Mouse (Mus musculus): ENCODE results near the gene Gatad2b.
"Not testable (repeated sequence)": the region's sequence is repeated elsewhere in the genome, so short reads cannot be mapped to it uniquely, and the experiment has no call there.

Gene Gatad2b

DNA sequence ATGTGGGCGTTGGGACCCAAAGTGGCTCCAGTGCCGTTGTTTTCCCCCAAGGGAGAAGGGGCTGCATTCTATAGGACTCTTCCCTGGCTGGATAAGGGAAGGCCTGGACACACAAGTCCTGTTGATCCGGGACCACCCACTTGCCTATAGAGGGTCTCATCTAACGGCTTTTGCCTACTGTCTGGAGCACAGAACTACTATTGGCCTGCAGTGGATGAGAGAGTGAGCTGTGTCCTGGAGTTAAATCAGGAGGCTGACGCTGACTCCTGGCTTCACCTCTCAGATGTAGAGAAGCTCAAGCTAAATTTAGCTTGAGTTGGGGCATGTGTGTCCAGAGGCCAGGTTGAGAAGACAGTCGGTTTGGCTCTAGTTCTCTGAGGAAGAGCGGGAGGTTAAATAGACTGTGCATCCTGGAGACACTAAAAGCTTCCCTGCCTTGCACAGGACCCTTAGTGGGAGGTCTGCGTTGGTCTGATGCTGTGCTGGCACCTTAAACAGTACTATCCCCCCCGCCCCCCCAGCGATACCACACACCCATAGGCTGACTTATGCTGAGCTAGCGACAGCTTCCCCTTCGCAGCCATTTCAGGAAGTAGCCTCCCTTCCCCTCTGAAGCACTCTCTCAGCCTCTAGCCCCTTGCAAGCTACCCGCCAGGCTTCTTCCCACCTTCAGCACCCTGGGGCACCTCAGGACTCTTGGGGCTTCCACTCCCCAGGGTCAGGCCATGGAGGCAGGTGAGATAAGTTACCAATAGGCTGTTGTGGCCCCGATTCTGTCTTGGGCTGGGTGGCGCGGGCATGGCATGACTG, 26.8 kb upstream of the Gatad2b start:
- peak in 1 of 2 experiments; percentile 70 for DNase-seq (ENCODE audit: low read depth in 1 of 2, low spot score in 2 of 2)

DNA sequence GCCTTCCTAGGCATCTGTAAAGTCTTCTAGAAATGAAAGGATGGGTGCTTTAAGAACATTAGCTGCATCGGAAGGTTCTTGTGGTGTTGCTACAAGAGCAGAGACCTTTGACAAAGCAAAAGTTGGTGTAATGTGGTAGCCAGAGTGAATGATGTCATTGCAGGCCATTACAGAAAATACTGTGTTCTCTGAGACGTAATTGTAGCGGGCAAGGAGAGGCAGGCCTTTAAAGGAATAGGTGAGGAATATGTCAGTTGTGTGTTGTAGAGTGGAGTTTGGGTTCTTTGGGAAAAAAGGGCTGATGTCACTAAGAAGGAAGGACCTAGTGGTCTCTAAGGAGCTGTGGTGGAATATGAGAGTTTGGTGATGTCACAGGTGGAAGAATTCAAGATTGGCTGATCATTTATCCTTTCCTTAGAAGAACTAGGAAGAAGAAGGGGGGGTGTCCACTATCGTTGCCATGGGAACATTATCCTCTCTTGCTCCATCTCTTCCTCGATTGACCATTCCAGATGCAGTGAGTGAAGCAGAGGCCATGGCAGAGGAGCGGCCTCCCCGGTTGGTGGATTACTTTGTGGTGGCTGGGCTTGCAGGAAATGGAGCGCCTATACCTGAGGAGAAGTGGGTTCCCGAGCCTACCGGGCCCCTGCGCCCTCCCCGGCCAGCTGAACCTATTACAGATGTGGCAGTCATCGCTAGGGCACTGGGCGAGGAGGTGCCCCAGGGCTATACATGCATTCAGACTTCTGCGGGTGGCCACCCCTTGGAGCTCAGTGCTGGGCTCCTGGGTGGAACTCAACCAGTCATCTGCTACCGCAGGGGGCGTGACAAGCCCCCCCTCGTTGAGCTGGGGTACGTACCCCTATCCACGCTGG, 25.8 kb upstream of the Gatad2b start:
- DNase-seq (ENCODE audit: low read depth in 1 of 2, low spot score in 2 of 2), result no peak

DNA sequence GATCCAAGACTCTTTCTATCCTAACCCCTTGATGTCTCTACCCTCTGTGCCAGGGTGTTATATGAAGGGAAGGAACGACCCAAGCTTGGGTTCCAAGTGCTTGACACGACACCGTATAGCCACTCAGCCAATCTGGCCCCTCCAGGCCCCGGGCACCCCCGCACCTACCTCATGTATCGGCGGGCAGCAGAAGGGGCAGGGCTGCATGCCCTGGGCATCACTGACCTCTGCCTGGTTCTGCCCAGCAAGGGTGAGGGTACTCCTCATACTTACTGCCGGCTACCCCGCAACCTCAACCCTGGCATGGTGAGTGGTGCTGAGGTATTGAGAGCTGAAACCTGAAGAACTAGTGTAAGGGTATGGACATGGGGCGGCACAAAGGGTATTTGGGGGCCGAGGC, 24.8 kb upstream of the Gatad2b start:
- DNase-seq (ENCODE audit: low read depth in 1 of 2, low spot score in 2 of 2), result no peak

DNA sequence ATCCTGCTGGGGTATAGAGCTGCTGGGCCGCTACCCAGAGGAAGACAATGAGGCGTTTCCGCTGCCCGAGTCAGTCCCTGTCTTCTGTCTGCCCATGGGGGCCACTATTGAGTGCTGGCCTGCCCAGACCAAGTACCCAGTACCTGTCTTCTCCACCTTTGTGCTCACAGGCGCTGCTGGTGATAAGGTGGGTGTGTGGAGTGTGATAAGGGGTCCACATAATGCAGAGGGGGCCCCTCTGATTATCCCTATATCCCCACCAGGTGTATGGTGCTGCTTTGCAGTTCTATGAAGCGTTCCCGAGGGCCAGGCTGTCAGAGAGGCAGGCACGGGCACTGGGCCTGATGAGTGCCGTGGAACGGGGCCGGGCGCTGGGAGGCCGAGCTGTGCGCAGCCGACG, 24.0 kb upstream of the Gatad2b start:
- no peak for DNase-seq (ENCODE audit: low read depth in 1 of 2, low spot score in 2 of 2)

DNA sequence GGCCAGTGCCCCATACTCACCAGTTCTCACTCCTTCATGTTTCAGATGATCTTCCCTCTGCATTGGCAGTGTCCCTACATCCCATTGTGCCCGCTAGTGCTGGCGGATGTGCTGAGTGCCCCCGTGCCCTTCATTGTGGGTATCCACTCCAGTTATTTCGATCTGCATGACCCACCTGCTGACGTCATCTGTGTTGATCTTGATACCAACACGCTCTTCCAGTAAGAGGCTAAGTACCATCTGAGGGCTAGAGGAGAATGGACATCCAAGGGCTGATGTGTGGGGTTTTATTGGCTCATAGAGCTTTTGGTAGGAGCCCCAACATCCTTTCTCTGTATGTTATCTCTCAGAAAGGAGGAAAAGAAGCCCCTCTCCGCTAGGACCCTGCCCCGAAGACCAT, 22.2 kb upstream of the Gatad2b start:
- no peak for DNase-seq (ENCODE audit: low read depth in 1 of 2, low spot score in 2 of 2)

DNA sequence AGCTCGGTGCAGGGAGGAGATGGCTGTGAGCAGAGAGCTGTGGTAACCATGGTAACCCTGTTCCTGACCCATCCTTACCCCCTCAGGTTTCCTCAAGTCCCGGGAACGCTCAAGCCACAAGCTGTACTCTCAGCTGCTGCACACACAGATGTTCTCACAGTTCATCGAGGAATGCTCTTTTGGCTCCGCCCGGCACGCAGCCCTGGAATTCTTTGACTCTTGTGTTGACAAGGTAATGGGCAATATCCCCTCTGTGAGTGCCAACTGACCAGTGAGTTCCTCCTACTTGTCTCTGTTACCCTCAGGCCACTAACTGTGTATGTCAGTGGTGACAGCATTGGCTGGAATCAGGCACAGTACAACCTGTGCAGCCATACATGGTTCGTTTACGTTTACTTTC, 20.8 kb upstream of the Gatad2b start:
- DNase-seq (ENCODE audit: low read depth in 1 of 2, low spot score in 2 of 2), result no peak

DNA sequence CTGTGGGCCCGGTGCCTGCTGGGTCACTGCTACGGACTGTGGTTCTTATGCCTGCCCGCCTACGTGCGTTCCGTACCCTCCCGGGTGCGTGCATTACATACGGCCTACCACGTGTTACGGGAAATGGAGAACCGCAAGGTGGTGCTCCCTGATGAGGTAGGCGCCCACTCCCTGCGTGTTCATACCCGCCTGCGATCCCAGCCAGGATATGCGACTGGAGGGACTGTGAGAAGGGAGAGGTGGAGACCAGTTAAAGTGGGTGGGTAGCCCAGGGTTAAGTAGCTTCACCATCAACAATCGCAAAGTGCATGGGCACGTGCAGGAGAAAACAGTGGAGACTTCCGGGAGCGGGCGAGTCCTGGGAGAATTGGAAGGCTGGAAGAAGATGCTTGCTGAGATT, 19.1 kb upstream of the Gatad2b start:
- DNase-seq (ENCODE audit: low read depth in 1 of 2, low spot score in 2 of 2), result no peak

DNA sequence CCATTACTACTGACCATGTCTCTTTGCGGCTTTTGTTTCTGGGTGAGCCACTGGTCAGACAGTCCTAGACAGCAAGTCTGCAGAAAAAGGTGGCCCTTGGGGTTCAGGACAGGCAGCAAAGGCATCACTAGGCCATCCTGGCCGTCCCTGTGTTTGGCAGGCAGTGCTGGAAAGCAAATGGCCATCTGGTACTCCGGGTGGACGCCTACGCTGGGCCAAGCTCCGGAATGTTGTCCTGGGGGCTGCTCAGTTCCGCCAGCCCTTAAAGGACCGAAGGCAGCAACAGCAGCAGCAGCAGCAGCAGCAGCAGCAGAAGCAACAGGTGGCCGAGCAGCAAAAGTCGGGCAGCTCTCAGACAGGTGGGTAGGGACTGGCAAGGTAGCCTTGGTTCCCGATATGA, 17.7 kb upstream of the Gatad2b start:
- no peak for DNase-seq (ENCODE audit: low read depth in 1 of 2, low spot score in 2 of 2)

DNA sequence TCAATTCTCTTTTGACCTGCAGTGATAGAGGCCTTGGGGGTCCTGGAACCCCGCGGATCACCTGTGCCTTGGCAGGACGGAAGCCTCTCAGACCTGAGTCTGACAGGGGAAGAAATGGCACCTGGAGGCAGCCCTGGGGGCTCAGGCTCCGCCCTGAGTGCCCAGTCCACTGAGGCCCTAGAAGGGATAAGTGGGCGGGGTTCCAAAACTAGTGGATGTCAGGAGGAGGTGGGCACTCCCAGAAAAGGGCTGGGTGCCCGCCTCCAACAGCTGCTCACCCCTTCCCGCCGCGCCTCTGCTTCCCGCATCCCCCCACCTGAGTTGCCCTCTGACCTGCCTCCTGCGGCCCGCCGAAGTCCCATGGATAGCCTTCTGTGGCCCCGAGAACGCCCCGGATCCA, 16.1 kb upstream of the Gatad2b start:
- DNase-seq (ENCODE audit: low read depth in 1 of 2, low spot score in 2 of 2), result no peak

DNA sequence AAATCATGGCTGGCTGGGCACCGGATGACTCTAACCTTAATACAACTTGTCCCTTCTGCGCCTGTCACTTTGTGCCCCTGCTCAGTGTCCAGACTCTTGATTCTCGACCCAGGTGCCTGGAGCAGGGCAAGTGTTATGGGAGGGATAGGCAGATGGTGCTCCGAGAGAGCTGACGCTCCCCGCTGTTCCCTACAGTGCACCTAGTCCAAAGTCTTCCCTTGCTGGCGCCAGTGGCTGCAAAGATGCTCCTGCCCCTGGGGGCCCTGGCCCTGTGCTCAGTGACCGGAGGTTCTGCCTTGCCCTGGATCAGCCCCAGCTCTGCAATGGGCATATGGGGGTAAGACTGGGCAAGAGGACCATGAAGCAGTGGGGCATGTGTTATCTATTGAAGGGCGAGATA, 15.2 kb upstream of the Gatad2b start:
- no peak for DNase-seq (ENCODE audit: low read depth in 1 of 2, low spot score in 2 of 2)

DNA sequence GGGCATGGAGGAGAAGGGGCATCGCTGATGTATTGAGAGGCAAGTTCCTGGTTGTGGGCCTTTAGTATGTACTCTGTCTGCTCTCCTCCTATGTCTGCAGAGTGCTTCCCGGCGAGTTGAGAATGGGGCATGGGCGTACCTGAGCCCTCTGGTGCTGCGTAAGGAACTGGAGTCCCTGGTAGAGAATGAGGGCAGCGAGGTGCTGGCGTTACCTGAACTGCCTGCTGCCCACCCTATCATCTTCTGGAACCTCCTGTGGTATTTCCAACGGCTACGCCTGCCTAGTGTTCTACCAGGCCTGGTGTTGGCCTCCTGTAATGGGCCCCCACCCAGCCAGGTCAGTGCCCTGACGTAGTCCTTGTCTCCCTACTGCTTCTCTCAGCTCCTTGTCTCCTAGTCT, 14.8 kb upstream of the Gatad2b start:
- DNase-seq (ENCODE audit: low read depth in 1 of 2, low spot score in 2 of 2), result no peak

DNA sequence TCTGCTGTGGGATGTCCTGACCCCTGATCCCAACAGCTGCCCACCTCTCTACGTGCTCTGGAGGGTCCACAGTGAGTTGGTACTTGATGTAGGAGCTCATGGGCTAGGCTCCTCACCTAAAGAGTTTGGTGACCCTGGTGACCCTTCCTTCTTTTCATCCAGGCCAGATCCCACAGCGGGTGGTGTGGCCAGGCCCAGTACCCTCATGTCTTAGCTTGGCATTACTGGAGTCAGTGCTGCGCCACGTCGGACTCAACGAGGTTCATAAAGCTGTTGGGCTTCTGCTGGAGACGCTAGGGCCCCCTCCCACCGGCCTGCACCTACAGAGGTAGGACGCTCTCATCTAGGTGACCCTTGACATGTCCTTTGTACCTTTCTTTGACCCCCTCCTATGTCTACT, 13.8 kb upstream of the Gatad2b start:
- DNase-seq (ENCODE audit: low read depth in 1 of 2, low spot score in 2 of 2), result no peak

DNA sequence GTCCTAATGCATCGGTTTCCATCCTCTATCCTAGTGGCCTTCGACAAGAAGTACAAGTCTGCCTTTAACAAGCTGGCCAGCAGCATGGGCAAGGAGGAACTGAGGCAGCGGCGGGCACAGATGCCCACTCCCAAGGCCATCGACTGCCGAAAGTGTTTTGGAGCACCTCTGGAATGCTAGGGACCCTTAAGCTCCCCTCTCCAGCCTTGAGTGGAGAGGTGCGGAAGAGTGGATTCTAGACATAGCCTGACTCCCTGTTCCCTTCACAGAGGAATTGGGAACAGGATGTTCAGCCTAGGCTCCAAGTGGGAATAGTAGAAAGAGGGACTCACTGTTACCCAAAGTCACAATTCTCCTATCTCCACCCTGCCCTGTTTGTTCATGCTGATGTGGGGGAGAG, 13.2 kb upstream of the Gatad2b start:
- DNase-seq (ENCODE audit: low read depth in 1 of 2, low spot score in 2 of 2), result no peak

DNA sequence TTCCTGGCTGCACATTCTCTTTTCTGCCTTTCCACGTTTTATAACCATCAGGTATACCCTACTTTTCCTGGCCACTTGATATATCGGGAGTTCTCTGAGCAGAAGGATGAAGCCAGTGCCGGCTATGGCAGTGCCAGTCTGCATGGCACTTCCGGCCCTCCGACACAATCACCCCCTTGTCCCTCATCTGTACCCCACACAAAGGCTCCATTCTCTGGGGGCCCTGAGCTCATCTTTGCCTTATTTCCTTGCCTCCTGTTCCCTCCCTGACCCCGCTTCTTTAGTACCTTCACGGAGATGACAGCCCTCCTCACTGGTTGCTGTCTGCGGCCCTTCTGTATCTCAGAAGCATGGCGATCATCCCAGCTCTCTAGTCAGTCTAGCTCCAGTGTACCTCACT, 12.3 kb upstream of the Gatad2b start:
- DNase-seq (ENCODE audit: low read depth in 1 of 2, low spot score in 2 of 2), result no peak

DNA sequence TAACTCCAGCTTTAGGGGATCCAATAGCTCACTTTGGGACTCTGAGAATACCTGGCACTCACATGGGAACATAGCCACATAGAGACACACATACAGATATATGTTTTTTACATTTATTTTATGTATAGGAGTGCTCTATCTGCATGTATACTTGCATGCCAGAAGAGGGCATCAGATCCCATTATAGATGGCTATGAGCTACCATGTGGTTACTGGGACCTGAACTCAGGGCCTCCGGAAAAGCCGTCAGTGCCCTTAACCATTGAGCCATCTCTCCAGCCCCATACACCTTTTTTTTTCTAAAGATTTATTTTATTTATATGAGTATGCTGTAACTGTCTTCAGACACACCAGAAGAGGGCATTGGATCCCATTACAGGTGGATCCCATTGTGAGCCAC, 8.8 kb upstream of the Gatad2b start:
- DNase-seq (ENCODE audit: low read depth in 1 of 2, low spot score in 2 of 2), result no peak

DNA sequence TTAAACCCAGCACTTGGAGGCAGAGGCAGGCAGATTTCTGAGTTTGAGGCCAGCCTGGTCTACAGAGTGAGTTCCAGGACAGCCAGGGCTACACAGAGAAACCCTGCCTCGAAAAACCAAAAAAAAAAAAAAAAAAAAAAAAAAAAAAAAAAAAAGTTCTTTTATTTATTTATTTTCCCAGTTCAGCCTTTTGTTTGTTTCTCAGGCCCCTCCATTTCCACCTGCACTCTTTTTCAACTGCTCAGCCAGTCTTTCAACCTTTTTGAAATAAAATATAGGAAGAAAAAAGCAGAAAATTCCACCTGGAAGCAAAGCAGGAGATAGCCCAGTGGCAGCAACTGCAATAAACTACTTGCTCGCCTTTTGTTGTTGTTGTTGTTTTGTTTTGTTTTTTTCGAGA, 3.6 kb upstream of the Gatad2b start:
- DNase-seq (ENCODE audit: low read depth in 1 of 2, low spot score in 2 of 2), result not testable (repeated sequence)

DNA sequence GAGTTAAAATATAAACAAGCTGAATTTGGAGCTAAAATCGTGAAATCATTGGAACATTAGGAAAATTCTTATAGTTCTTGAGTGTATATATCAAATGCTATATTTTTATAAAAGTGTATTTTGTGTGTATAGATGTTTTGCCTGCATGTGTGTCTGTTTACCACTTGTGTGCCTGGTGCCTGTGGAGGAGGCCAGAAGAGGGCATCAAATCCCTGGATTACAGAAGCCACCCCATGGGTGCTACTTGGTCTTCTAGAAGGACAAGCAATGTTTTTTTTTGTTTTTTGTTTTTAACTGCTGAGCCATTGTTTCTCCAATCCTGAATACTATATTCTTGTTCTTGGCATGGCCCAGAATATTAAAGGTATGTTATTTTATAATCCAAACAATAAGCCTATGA, 2.4 kb upstream of the Gatad2b start:
- DNase-seq (ENCODE audit: low read depth in 1 of 2, low spot score in 2 of 2), result no peak

DNA sequence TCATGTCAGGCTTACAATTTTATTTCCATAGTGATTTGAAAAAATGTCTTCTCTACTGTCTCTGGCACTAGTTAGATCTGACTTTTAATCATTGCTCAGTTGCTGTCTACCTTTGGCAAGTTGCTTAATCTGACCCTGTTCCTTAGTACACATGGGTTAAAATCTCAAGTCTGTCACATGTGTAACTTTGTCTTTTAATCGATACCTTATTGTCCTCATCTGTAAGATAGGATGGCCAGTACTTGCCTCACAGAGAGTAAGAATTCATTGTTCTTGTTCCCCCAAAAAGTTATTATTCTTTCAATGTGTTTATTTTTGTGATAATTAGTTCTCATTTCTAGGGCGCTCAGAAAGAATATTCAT, 1.0 kb upstream of the Gatad2b start:
- no peak for DNase-seq (ENCODE audit: low read depth in 1 of 2, low spot score in 2 of 2)

DNA sequence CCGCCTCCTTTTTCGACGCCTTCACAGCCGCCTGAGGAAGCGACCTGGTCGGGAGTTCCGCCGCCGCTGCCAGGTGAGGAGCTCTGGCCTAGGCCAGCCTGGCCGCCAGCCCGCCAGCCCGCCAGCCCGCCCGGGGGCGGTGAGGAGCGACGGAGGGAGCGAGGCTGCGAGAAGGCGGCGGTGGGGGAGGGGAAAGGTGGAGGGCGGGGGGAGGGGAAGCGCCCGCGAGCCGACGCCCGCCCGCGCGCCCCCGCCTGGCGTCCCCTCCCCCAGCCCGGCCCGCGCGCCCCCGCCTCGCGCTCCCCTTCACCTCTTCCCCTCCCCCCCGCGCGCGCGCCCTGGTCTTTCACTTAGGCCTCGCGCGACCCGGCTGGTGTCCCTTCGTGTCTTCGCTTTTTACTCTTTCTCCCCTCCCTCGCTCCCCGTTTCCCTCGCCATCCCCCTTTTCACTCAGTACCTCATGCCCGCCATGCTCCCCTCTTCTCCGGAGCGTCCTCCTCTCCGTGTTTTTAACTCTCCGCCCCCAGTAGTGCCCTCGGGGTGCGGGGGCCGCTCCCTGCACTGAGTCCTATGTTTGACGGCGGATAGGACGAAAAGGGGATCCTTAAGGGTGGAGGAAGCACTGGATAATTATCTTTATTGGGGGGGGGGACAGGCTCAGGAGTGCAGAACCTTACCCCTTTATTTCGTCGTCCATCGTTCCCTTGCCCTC, 530 bp downstream of the Gatad2b start:
- peak in 1 of 2 experiments; percentile 18 for DNase-seq (ENCODE audit: low read depth in 1 of 2, low spot score in 2 of 2)

DNA sequence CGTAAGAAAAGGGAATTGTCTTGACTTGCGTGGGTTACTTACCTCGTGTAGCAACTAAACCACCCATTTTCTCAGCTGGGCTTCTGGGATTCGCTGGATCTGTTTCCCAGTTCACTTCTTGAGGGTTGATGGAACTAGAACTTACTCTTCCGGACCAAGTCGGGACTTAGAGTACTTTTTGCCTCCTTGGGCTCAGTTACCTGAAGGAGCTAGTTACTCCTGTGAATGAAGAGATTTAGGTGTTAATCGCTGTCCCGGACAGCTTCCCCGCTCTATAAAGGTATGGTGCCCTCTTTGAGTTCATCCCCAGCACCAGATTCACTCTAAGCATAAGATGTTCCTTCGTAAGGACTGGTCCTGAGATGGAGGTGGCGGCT, 1.1 kb downstream of the Gatad2b start:
- no peak for DNase-seq (ENCODE audit: low read depth in 1 of 2, low spot score in 2 of 2)

DNA sequence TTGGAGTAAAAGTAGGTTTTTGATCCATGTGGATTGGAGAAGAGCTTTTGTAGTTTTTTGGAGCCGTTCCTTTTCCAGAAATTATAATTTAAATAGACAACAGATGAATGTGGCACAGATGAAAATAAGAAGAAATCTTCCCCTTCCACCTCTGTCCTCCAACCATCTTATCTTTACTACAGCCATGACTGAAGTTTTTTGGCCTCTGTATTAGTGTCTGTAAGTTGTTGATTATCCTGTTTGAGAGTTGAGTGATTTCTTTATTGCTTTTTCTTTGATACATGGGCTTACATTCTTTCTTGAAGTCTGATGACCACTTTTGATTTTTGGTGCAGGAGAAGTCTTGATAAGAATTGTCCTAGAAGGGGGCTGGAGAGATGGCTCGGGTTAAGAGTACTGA, 1.7 kb downstream of the Gatad2b start:
- no peak for DNase-seq (ENCODE audit: low read depth in 1 of 2, low spot score in 2 of 2)

DNA sequence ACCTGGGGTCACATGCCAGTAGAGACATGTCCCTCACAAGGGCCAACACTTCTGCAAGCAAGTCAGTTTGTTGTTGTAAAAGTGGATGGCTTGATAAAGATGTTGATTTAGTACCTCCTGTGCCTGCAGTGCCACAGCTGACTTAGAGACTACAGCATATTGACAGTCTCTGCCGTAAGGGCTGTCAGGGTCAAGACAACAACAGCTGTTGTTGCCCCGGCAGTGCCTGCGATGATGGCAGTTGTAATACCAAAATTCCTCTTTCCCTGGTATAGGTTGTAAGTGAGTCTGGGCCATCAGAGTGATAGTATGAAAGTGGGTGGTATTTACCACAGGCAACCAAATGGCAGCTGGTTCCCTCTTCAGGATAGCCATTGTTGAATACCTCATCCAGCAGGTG, 12.8 kb downstream of the Gatad2b start:
- DNase-seq (ENCODE audit: low read depth in 1 of 2, low spot score in 2 of 2), result no peak

Data from monocyte, adult 2 months (primary cell).